Mouse (Mus musculus) neural tube, embryonic 14.5 days (tissue): ENCODE measurements around the gene BC048562. TPM values are rescaled to one million over a fixed set of nuclear protein-coding genes. Genes with fewer than 3 reads are reported as not detected.

Experiments used
- ATAC-seq: fragments of 200-750 bp; cut with Nextera tagmentation; 2 replicates; pipeline ENCODE4 v1.8.0; 2017; ENCODE audit warnings: low read depth, mild to moderate bottlenecking, moderate TSS enrichment, moderate library complexity
- H3K27ac ChIP-seq: fragments of 300-500 bp; sonication (generic); 2 replicates; pipeline ENCODE4 v1.5.1; 2014; ENCODE audit warnings: low read depth, mild to moderate bottlenecking, control low read depth, low read length, moderate library complexity, mixed read lengths
- H3K27me3 ChIP-seq: fragments of 300-500 bp; sonication (generic); 2 replicates; pipeline ENCODE4 v1.6.1; 2014; ENCODE audit warnings: low read length; ENCODE audit not compliant: control insufficient read depth, insufficient read depth
- H3K36me3 ChIP-seq: fragments of 300-500 bp; sonication (generic); 2 replicates; pipeline ENCODE4 v1.6.1; 2014; ENCODE audit warnings: low read length, mixed read lengths; ENCODE audit not compliant: control insufficient read depth, insufficient read depth
- H3K4me1 ChIP-seq: fragments of 300-500 bp; sonication (generic); 2 replicates; pipeline ENCODE4 v1.6.1; 2014; ENCODE audit warnings: low read length; ENCODE audit not compliant: control insufficient read depth, insufficient read depth
- H3K4me2 ChIP-seq: fragments of 300-500 bp; sonication (generic); 2 replicates; pipeline ENCODE4 v1.6.1; 2014; ENCODE audit warnings: mild to moderate bottlenecking, low read depth, low read length, control low read depth
- H3K4me3 ChIP-seq: fragments of 300-500 bp; sonication (generic); 2 replicates; pipeline ENCODE4 v1.5.1; 2014; ENCODE audit warnings: low read depth, low read length, control low read depth, mixed read lengths
- H3K9ac ChIP-seq: fragments of 300-500 bp; sonication (generic); replicated peaks from 2 replicates; pipeline ENCODE4 v1.6.1; 2014; ENCODE audit warnings: low read depth, mild to moderate bottlenecking, control low read depth, low read length, mixed read lengths
- H3K9me3 ChIP-seq: fragments of 300-500 bp; sonication (generic); 2 replicates; pipeline ENCODE4 v1.6.1; 2016; ENCODE audit warnings: low read length; ENCODE audit not compliant: control insufficient read depth
- WGBS: fragments of 180-500 bp; shearing (Covaris S2); extraction: QIAGEN DNeasy Blood & Tissue Kit; methylation state at CpG from one replicate; pipeline ENCODE4 v1.1.7; 2014; 5-methylcytosine and 5-hydroxymethylcytosine counted together
- polyA plus RNA-seq: library from polyadenylated mRNA; unstranded; fragments of >200 nt; fragmentation: Nextera tagmentation; extraction: Ambion mirVana; gene quantifications from 2 replicates; pipeline ENCODE4 v1.2.1, GENCODE M21; 2014

BC048562 gene
- polyA plus RNA-seq, 1 experiment from 2014 or later = not detected

GRCm38 (mm10) chr9:108489702-108490558 lies 53.6 kb downstream of the BC048562 start:
- ATAC-seq = peak; percentile 33
- H3K4me2 ChIP-seq = peak overlapping the region; percentile 92
- H3K27ac ChIP-seq = peak overlapping the region; percentile 97
- 63% methylated on average over 26 of the region's 26 CpGs for WGBS
- no peaks in the 10 kb centered on the region for H3K27me3 ChIP-seq
- H3K9ac ChIP-seq = peak overlapping the region; percentile 94
- peaks cover 17% of the 10 kb centered on the region for H3K4me1 ChIP-seq
- H3K4me3 ChIP-seq = peak overlapping the region; percentile 96
- H3K36me3 ChIP-seq = peaks cover 22% of the 10 kb centered on the region
- no peaks in the 10 kb centered on the region for H3K9me3 ChIP-seq

DNA sequence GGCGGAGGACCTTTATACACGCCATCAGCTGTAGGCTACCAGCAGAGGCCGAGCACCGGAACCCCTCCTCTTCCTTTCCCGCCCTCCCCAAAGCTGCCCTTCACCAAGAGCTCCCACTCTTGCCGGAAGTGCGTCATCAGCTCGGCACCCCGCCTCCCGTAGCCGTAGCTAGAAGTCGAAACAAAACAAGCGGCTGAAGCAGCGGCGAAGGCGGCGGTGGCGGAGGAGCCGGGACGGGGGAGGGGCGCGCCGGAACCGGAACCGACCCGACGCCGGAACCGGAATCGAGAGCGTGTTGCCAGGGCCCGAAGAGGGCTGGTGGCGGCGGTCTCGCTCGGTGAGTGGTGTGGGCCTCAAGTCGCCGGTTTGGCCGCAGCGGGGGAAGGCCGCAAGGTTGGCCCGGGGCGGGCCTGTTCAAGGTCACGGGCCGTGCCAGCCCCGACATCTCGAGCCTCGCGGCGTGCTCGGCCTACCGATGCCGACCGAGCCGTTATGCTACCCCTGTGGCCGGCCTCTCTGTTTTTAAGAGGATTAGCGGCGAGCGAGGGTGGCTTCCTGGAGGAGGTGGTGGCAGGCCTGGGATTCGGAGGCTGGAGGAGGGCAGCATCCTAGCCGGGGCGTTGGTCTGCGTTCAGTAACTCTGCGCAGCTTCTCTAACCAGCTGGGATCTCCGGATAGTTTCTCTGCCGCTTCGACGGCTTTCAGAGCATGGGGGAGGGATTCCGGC lies 54.4 kb downstream of the BC048562 start, which contains the start of gene Usp19:
Gene Usp19 (plus strand): TSS at position 44 of the 727 bp plus-strand sequence.
- Histone ChIP-seq H3K36me3 (peaks cover 30% of the 10 kb centered on the region), H3K4me1 (peaks cover 17% of the 10 kb centered on the region), H3K4me2 (peak within 1 kb of the TSS; percentile 92), H3K27ac (peak within 1 kb of the TSS; percentile 97), H3K4me3 (peak within 1 kb of the TSS; percentile 96), H3K9ac (peak within 1 kb of the TSS; percentile 94), H3K27me3 (no peaks in the 10 kb centered on the region), H3K9me3 (no peaks in the 10 kb centered on the region)
- under 1% methylated on average over 69 of the region's 69 CpGs for WGBS
- peak; percentile 95 for ATAC-seq

DNA sequence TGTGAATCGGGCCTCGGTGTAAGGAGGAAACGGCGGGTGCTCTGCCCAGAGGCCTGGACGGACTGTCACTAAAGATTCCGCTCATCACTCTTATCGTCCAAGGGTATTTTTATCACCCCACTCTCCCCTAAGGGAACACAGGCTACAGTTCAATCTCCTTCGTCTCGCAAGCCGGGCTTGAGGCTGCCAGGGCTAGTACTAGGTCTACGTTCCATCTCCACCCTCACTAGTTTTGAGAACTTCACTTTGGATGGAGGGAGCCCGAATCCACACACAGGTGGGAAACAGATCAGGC lies 55.0 kb downstream of the BC048562 start:
- H3K27ac ChIP-seq = peak overlapping the region; percentile 97
- no peaks in the 10 kb centered on the region for H3K27me3 ChIP-seq
- 11% methylated on average over 12 of the region's 12 CpGs for WGBS
- peak overlapping the region; percentile 96 for H3K4me3 ChIP-seq
- peak overlapping the region; percentile 94 for H3K9ac ChIP-seq
- no peaks in the 10 kb centered on the region for H3K9me3 ChIP-seq
- ATAC-seq = no peak
- peak overlapping the region; percentile 92 for H3K4me2 ChIP-seq
- H3K36me3 ChIP-seq = peaks cover 35% of the 10 kb centered on the region
- peaks cover 17% of the 10 kb centered on the region for H3K4me1 ChIP-seq

- Histone ChIP-seq H3K4me2 (peak overlapping the region; percentile 92), H3K36me3 (peaks cover 45% of the 10 kb centered on the region), H3K27ac (no peak overlapping the region), H3K27me3 (no peaks in the 10 kb centered on the region), H3K4me3 (peak overlapping the region; percentile 96), H3K9ac (no peak overlapping the region; the same call in 1 of the 2 replicates), H3K4me1 (peaks cover 17% of the 10 kb centered on the region), H3K9me3 (no peaks in the 10 kb centered on the region)
- WGBS = 82% methylated on average over 16 of the region's 16 CpGs
- no peak for ATAC-seq
These were observed 55.9 kb downstream of the BC048562 start for GRCm38 (mm10) chr9:108492043-108492750.

- 97% methylated on average over 8 of the region's 8 CpGs for WGBS
- Histone ChIP-seq H3K9me3 (no peaks in the 10 kb centered on the region), H3K4me1 (peaks cover 17% of the 10 kb centered on the region), H3K4me2 (no peak overlapping the region), H3K36me3 (peaks cover 54% of the 10 kb centered on the region), H3K27me3 (no peaks in the 10 kb centered on the region), H3K9ac (no peak overlapping the region), H3K4me3 (no peak overlapping the region), H3K27ac (no peak overlapping the region)
- no peak for ATAC-seq
These were observed 57.0 kb downstream of the BC048562 start for GRCm38 (mm10) chr9:108493246-108493645.

GRCm38 (mm10) chr9:108494146-108494825 lies 58.0 kb downstream of the BC048562 start:
- Histone ChIP-seq H3K9me3 (no peaks in the 10 kb centered on the region), H3K27me3 (no peaks in the 10 kb centered on the region), H3K9ac (no peak overlapping the region), H3K4me1 (peaks cover 17% of the 10 kb centered on the region), H3K36me3 (peaks cover 65% of the 10 kb centered on the region), H3K4me2 (no peak overlapping the region), H3K27ac (no peak overlapping the region), H3K4me3 (no peak overlapping the region)
- ATAC-seq = no peak
- 93% methylated on average over 19 of the region's 19 CpGs for WGBS

DNA sequence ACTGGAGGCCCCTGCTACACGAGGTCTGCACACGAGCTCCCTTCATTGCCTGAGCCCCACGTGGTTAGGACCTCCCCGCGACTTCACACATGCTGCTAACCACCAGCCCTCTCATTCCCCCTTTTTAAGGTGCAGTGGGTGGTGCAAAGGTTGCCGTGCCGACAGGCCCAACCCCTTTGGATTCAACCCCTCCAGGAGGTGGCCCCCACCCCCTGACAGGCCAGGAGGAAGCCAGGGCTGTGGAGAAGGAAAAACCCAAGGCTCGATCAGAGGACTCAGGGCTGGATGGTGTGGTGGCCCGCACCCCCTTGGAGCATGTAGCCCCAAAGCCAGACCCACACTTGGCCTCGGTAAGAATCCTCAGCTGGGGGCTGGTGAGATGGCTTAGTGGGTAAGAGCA lies 58.6 kb downstream of the BC048562 start:
- Histone ChIP-seq H3K4me3 (no peak overlapping the region), H3K36me3 (peaks cover 71% of the 10 kb centered on the region), H3K9ac (no peak overlapping the region), H3K27ac (no peak overlapping the region), H3K27me3 (no peaks in the 10 kb centered on the region), H3K9me3 (no peaks in the 10 kb centered on the region), H3K4me2 (no peak overlapping the region), H3K4me1 (peaks cover 14% of the 10 kb centered on the region)
- no peak for ATAC-seq
- 85% methylated on average over 10 of the region's 10 CpGs for WGBS
